Mouse (Mus musculus): Measurements from ENCODE around the gene Rgl1. TPM values are rescaled to one million over a fixed set of nuclear protein-coding genes. Genes with fewer than 3 reads are reported as not detected.

Gene Rgl1
- total RNA-seq, 2 experiments from 2014 or later, result 103 to 105 TPM

DNA sequence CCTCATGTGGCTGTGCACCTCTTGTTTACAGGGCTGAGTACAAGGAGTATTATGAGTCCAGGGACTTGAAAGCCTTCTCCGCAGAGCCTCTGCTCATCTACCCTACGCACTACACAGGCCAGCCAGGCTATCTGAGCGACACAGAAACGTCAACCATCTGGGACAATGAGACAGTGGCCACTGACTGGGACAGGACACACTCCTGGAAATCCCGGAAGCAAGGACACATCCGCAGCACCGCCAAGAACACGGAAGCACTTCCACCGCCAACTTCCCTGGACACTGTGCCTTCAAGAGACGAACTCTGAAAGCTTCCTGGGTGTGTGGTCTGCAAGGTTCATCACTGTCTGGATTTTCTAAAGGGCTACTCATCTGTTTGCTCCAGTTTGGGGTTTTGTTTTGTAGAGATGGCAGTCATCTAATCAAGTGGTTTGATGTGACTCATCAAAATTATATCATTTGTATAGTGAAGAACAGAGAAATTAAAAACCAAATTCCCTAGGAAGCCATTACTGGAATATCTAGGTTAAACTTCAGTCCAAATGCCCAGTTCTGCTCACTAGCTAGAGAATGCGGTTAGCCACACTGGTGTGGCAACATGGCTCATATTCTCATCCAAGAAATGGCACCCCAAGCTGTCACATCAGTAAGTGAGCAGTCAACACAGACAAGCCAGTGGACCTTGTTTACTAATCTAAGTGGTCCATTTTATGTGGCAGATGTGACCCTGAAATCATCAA is 257.5 kb downstream of the Rgl1 start:
- intact Hi-C loops (cut with DNase I), result no loop called here
- no peak for DNase-seq (ENCODE audit: low spot score in 2 of 2)

DNA sequence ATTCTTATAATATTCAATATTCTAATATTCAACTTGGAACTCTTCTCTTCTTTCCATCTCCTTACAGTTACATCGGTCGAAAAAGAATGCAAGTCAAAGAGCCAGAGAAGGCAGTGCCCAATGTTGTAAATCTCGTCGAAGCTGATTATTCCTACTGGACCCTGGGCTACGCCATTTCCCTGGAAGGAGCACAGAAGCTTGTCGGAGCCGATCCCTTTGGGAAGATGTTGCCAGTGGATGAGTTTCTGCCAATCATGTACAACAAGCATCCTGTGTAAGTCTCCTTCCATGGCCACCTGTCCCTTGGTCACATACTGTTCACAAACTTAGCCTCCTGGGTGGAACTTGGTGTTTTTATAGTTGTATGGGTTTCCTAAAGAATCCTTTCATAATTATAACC is 259.4 kb downstream of the Rgl1 start:
- intact Hi-C loops (cut with DNase I), result no loop called here

DNA sequence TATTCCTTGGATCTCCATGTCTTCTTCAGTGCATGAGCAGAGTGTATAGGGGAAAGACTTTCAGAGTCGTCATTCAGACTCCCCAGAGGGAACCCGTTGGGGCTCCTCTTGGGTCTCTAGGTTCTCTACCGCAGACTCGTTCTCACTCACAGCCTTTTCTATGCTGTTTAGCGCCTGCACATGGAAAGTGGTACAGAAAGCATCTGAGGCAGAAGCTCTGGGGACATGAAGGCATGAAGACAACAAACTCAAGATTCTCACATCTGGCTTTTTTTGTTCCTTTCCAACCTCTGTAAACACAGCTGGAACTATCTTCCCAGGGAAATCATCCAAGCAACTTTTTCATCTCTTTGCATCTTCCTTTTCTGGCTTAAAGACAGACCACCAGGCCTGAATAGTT is 260.0 kb downstream of the Rgl1 start:
- intact Hi-C loops (cut with DNase I), result no loop called here
- no peak for DNase-seq (ENCODE audit: low spot score in 2 of 2)

More for the DNA sequence above, 259.4 kb downstream of the Rgl1 start:
- no peak for DNase-seq (ENCODE audit: low spot score in 2 of 2)

- intact Hi-C loops (cut with DNase I), result no loop called here
- no peak for DNase-seq (ENCODE audit: low spot score in 2 of 2)
These were observed 266.3 kb downstream of the Rgl1 start for GRCm38 (mm10) chr1:152499802-152500201.

DNA sequence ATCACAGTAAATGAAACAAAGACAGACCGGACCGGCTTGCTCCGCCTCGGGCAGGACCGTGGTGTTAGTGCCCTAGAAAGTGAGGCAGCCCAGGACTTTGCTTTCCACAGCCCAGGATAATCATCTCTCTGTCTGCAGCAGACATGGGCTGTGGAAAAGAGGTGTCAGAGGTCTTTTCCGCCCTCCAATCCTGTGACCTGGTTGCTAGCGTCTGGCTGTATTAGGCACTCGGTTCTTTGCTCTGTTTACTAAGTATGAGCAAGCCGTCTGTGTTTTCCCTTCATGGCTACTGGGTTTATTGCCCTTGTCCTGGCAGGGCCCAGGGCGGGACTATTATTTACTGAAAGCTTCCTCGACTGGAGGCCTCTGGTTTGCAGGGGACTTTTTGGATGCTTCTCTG is 268.6 kb downstream of the Rgl1 start:
- no peak for DNase-seq (ENCODE audit: low spot score in 2 of 2)
- intact Hi-C loops (cut with DNase I), result no loop called here

DNA sequence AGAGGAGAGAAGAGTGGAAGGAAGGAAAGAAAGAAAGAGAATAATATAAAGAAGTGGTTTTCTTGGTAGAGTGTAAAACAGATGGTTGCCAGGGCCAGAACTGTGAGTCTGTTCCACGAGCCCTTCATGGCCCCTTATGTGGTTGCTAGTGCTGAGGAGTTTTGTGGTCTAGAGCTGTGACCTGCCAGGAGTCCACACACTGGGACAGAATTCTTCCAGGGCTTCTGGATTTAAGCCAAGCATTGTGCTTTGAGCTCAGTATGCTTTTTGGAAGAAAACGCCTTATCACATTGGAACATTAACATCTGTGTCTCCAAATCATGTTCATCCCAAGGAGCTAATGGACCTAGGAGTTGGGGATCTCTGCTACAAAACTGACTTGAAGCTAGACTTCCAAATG is 269.3 kb downstream of the Rgl1 start:
- DNase-seq (ENCODE audit: low spot score in 2 of 2), result no peak
- intact Hi-C loops (cut with DNase I), result no loop called here

GRCm38 (mm10) chr1:152492258-152492657 is 273.9 kb downstream of the Rgl1 start:
- intact Hi-C loops (cut with DNase I), result no loop called here
- DNase-seq (ENCODE audit: low spot score in 2 of 2), result no peak

GRCm38 (mm10) chr1:152490842-152491241 is 275.3 kb downstream of the Rgl1 start:
- intact Hi-C loops (cut with DNase I), result no loop called here
- no peak for DNase-seq (ENCODE audit: low spot score in 2 of 2)

- DNase-seq (ENCODE audit: low spot score in 2 of 2), result no peak
- intact Hi-C loops (cut with DNase I), result no loop called here
These were observed 290.0 kb downstream of the Rgl1 start for GRCm38 (mm10) chr1:152476126-152476525.

- DNase-seq (ENCODE audit: low spot score in 2 of 2), result peak; percentile 17 to 22
- intact Hi-C loops (cut with DNase I), result no loop called here
These were observed 297.7 kb downstream of the Rgl1 start for GRCm38 (mm10) chr1:152468443-152468842.

Other genes with a start within 250 kb of the Rgl1 start
- gene Apobec4, start 15.8 kb downstream of the Rgl1 start, total RNA-seq (2021), result not detected
- gene Arpc5, start 191 bp upstream of the Rgl1 start, total RNA-seq (2021), result 100 to 1,000 TPM; 146 to 147 TPM
- gene Ncf2, start 33.8 kb upstream of the Rgl1 start, total RNA-seq (2021), result 1 to 10 TPM; 3.4 to 3.9 TPM
- 10 to 100 TPM; 81.4 to 89.8 TPM for gene Smg7, start 136.3 kb upstream of the Rgl1 start, total RNA-seq (2021)
- 100 to 1,000 TPM; 137 to 141 TPM for gene Nmnat2, start 188.6 kb upstream of the Rgl1 start, total RNA-seq (2021)